Mouse (Mus musculus) liver, embryonic 18 days (tissue): ENCODE results near the gene Prss58. TPM values are rescaled to one million over a fixed set of nuclear protein-coding genes. Genes with fewer than 3 reads are reported as not detected.

Experiments
- polyA plus RNA-seq: library from polyadenylated mRNA; depleted of rRNA; stranded (reverse); fragments of >200 nt; gene quantifications from 2 replicates; pipeline ENCODE4 v1.2.3, GENCODE M21; 2012; rRNA removed

The Prss58 gene
- not detected in 2 replicates for polyA plus RNA-seq

DNA sequence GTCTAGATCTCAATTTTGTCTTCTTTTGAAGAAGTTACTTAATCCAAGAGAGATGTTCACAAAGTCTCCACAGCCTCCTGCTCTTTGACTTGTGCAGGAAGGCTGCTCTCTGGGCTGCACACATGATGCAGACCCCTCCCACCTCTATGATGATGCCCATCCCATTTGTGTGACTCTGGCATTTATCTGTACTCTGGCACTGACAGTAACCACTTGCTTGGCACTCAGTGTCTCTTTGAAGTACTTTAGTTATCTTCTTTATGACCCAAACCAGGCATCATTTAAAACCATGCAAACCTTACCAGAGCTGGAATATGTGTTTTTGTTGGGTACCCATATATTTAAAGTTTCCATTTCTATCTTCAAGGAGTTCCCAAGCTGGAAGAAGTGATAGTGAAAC, at the start of gene Prss58:
Gene Prss58, minus strand, starts transcription at position 101 of the 400 bp plus-strand sequence.

GRCm38 (mm10) chr6:40940457-40940856, 40.3 kb upstream of the Prss58 start, which contains the start of gene 1700074P13Rik:
Gene 1700074P13Rik (minus strand): TSS chr6:40940557.

DNA sequence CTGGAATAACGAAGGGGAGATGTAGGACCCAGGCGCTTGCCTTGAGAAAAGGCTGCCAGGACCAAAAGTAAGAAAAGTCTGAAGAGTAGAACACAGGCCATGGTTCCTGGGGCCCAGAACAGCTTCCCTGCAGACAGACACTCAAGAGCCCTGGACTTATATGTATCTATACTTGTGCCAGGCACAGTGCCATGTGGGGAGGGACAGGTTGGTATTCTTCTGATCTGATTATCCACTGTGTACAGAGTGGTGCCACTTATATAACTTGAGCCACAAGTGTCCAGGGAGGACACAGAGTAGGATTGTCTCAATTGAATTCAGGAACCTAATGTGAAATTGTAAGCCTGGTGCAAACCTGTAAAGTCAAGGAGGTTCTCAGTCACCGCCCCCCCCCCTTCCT, 12.8 kb downstream of the Prss58 start, which contains the start of gene Moxd2:
Gene Moxd2, minus strand, starts transcription at position 101 of the 400 bp plus-strand sequence.

Other genes with a start within 250 kb of the Prss58 start
- not detected in 2 replicates for gene Moxd2, start 12.9 kb downstream of the Prss58 start, polyA plus RNA-seq
- gene 1700074P13Rik, start 40.2 kb upstream of the Prss58 start, polyA plus RNA-seq: not detected in 2 replicates
- not detected in 2 replicates for gene Gm4744, start 51.5 kb upstream of the Prss58 start, polyA plus RNA-seq
- gene 1810009J06Rik, start 64.4 kb upstream of the Prss58 start, polyA plus RNA-seq: not detected in 2 replicates
- not detected in 2 replicates for gene Gm2663, start 99.1 kb upstream of the Prss58 start, polyA plus RNA-seq
- gene 2210010C04Rik, start 135.1 kb upstream of the Prss58 start, polyA plus RNA-seq: 0.25 TPM in 1 of 2 replicates, not detected in the other